Mouse (Mus musculus): ENCODE measurements around the gene Cblb. TPM values are rescaled to one million over a fixed set of nuclear protein-coding genes. Genes with fewer than 3 reads are reported as not detected.
A peak's percentile ranks its signal among the peaks of the same experiment; 100 is the strongest.

Cblb gene
- polyA plus RNA-seq, 1 experiment from 2014 or later, result 8.7 TPM

DNA sequence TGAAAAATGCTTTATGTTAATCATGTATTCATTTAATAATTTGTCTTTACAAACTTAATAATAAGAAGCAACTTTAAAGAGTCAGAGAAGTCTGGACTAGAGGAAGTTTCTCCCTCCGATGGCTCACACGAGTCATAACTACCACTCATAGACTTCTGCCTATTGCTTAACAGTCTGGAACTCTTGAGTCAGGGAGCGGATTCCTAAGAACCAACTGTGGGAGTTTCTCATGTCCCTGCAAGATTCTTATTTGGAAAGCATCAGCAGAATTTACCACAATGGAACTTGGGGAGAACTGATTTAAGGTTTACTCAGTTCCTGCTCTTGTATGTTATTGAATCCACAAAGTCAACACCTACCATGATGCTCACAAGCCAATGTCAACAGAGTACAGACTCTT is 31.0 kb upstream of the Cblb start:
- Histone ChIP-seq H3K4me2 (replicated peaks; ENCODE audit: low read depth, low read length) (no peak overlapping the region), H3K27me3 (replicated peaks; ENCODE audit: insufficient read depth, low read length) (no peaks in the 10 kb centered on the region)

DNA sequence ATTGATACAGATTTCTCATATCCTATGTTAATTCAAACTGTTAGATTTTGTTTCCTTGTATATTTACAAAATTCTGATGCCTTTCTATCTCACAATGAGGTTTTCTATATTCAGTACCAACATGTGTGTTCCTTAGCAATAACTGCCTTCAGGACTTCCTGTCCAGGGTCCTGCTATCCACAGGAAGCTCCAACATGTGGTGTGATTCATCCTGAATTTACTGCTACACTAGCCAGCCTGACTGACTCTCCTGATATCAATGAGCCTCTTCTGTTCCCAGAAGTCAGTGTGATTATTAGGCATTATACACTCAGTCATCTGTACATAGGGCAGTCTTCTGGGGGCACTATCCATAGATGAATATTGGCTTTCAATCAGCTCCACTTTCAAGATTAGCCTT is 30.2 kb upstream of the Cblb start:
- no peak for DNase-seq (ENCODE audit: low spot score)
- no peak overlapping the region for H3K4me2 ChIP-seq (replicated peaks; ENCODE audit: low read depth, low read length)
- H3K9me3 ChIP-seq (ENCODE audit: low read length), result no peaks in the 10 kb centered on the region
- no peak overlapping the region for H3K9ac ChIP-seq (replicated peaks; ENCODE audit: low read depth)
- H3K4me3 ChIP-seq (ENCODE audit: low read depth, low read length), result no peak overlapping the region
- no peaks in the 10 kb centered on the region for H3K36me3 ChIP-seq (ENCODE audit: insufficient read depth, low read length)
- no peak overlapping the region for H3K27ac ChIP-seq (ENCODE audit: low read length)
- TF ChIP-seq CTCF (IDR thresholded peaks at IDR 0.05) (no peak), EP300 (IDR thresholded peaks at IDR 0.05) (no peak)
- no peaks in the 10 kb centered on the region for H3K27me3 ChIP-seq (replicated peaks; ENCODE audit: insufficient read depth, low read length)
- no peak for ATAC-seq
- H3K4me1 ChIP-seq (ENCODE audit: insufficient read depth, low read depth, low read length), result no peaks in the 10 kb centered on the region

More for the DNA sequence above, 31.0 kb upstream of the Cblb start:
- WGBS, result 65% methylated on average over 3 of the region's 3 CpGs
- peak; percentile 41 for DNase-seq (ENCODE audit: low spot score)
- H3K9ac ChIP-seq (replicated peaks; ENCODE audit: low read depth), result no peak overlapping the region
- H3K9me3 ChIP-seq (ENCODE audit: low read length), result no peaks in the 10 kb centered on the region
- ATAC-seq, result no peak
- H3K27ac ChIP-seq (ENCODE audit: low read length), result no peak overlapping the region
- no peaks in the 10 kb centered on the region for H3K4me1 ChIP-seq (ENCODE audit: insufficient read depth, low read depth, low read length)
- TF ChIP-seq EP300 (IDR thresholded peaks at IDR 0.05) (no peak), CTCF (IDR thresholded peaks at IDR 0.05) (no peak)
- no peak overlapping the region for H3K4me3 ChIP-seq (ENCODE audit: low read depth, low read length)
- H3K36me3 ChIP-seq (ENCODE audit: insufficient read depth, low read length), result no peaks in the 10 kb centered on the region

DNA sequence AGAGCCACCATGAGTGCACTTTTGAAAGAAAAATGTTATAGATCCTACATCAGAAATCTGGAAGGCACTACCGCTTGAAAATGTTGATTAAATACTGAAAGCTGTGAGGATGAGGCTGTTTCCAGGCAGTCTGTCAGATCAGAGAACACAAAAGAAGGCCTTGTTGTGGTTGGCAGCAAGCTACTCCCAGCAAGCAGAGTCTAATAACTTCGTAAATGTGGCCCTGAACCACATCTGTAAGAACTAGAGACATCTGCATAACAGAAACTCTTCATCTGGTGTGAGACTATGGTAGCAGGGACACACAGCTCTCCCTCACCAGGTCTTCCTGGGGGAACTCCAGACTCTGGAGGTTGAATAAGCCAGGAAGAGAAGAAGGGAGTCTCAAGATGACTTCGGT is 24.0 kb upstream of the Cblb start:
- Histone ChIP-seq H3K9ac (replicated peaks; ENCODE audit: low read depth) (no peak overlapping the region), H3K4me1 (ENCODE audit: insufficient read depth, low read depth, low read length) (no peaks in the 10 kb centered on the region), H3K9me3 (ENCODE audit: low read length) (no peaks in the 10 kb centered on the region), H3K27ac (ENCODE audit: low read length) (no peak overlapping the region), H3K27me3 (replicated peaks; ENCODE audit: insufficient read depth, low read length) (no peaks in the 10 kb centered on the region), H3K4me3 (ENCODE audit: low read depth, low read length) (no peak overlapping the region), H3K36me3 (ENCODE audit: insufficient read depth, low read length) (no peaks in the 10 kb centered on the region), H3K4me2 (replicated peaks; ENCODE audit: low read depth, low read length) (no peak overlapping the region)
- DNase-seq (ENCODE audit: low spot score) (no peak), ATAC-seq (no peak)
- 89% methylated on average over 3 of the region's 3 CpGs for WGBS
- TF ChIP-seq CTCF (IDR thresholded peaks at IDR 0.05), result no peak
- no peak for TF ChIP-seq EP300 (IDR thresholded peaks at IDR 0.05)

DNA sequence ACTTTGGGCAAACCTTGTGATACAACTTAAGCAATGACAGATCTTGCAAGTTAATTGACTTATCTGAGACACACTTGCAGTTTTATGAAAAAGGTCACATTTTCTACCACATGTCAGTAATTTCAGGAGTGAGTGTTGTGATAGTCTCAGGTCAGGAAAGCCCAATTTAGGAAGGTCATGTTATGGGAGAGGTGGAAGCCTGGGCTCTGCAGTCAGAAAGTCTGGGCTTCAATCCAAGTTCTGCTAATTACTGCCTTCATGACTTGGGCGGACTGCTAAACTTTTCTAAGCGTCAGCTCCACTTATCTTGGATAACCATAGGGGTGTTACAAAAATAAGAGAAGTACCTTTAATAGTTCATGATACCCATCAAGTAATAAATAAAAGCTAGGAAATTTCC is 22.6 kb upstream of the Cblb start:
- H3K4me1 ChIP-seq (ENCODE audit: insufficient read depth, low read depth, low read length), result no peaks in the 10 kb centered on the region
- no peaks in the 10 kb centered on the region for H3K36me3 ChIP-seq (ENCODE audit: insufficient read depth, low read length)
- no peak overlapping the region for H3K9ac ChIP-seq (replicated peaks; ENCODE audit: low read depth)
- H3K27ac ChIP-seq (ENCODE audit: low read length), result no peak overlapping the region
- no peak overlapping the region for H3K4me3 ChIP-seq (ENCODE audit: low read depth, low read length)
- no peak for DNase-seq (ENCODE audit: low spot score)
- no peaks in the 10 kb centered on the region for H3K27me3 ChIP-seq (replicated peaks; ENCODE audit: insufficient read depth, low read length)
- no peak overlapping the region for H3K4me2 ChIP-seq (replicated peaks; ENCODE audit: low read depth, low read length)
- ATAC-seq, result no peak
- no peak for TF ChIP-seq CTCF (IDR thresholded peaks at IDR 0.05)
- TF ChIP-seq EP300 (IDR thresholded peaks at IDR 0.05), result no peak
- WGBS, result 23% methylated on average over 2 of the region's 2 CpGs
- H3K9me3 ChIP-seq (ENCODE audit: low read length), result no peaks in the 10 kb centered on the region

GRCm38 (mm10) chr16:52009421-52009820 is 21.6 kb upstream of the Cblb start:
- H3K4me1 ChIP-seq (ENCODE audit: insufficient read depth, low read depth, low read length), result no peaks in the 10 kb centered on the region
- DNase-seq (ENCODE audit: low spot score), result no peak
- no peak overlapping the region for H3K27ac ChIP-seq (ENCODE audit: low read length)
- H3K36me3 ChIP-seq (ENCODE audit: insufficient read depth, low read length), result no peaks in the 10 kb centered on the region
- TF ChIP-seq EP300 (IDR thresholded peaks at IDR 0.05) (no peak), CTCF (IDR thresholded peaks at IDR 0.05) (no peak)
- WGBS, result 85% methylated on average over 6 of the region's 6 CpGs
- H3K27me3 ChIP-seq (replicated peaks; ENCODE audit: insufficient read depth, low read length), result no peaks in the 10 kb centered on the region
- no peaks in the 10 kb centered on the region for H3K9me3 ChIP-seq (ENCODE audit: low read length)
- no peak overlapping the region for H3K4me3 ChIP-seq (ENCODE audit: low read depth, low read length)
- H3K9ac ChIP-seq (replicated peaks; ENCODE audit: low read depth), result no peak overlapping the region
- no peak overlapping the region for H3K4me2 ChIP-seq (replicated peaks; ENCODE audit: low read depth, low read length)
- no peak for ATAC-seq

DNA sequence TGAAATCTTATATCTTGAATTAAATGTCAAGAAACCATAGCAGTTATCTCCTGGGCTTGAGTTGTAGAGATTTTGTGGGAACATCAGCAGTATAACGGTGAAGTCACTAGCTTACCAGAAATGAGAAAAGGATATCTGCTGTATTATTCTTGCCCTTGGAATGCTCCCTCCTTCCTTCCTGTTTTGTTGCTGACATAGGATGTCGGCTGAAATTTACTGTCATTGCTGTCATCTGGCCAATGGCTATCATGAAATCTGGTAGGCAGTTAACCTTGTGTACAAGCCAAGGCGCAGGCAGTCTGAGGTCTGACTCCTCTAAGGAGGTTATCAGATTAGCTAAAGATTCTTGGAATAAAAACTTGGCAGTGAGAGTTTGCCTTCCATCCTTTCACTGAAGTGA is 18.0 kb upstream of the Cblb start:
- peak; percentile 16 for DNase-seq (ENCODE audit: low spot score)
- Histone ChIP-seq H3K27ac (ENCODE audit: low read length) (no peak overlapping the region), H3K27me3 (replicated peaks; ENCODE audit: insufficient read depth, low read length) (no peaks in the 10 kb centered on the region), H3K9me3 (ENCODE audit: low read length) (no peaks in the 10 kb centered on the region), H3K4me3 (ENCODE audit: low read depth, low read length) (no peak overlapping the region), H3K4me2 (replicated peaks; ENCODE audit: low read depth, low read length) (no peak overlapping the region), H3K9ac (replicated peaks; ENCODE audit: low read depth) (no peak overlapping the region), H3K36me3 (ENCODE audit: insufficient read depth, low read length) (no peaks in the 10 kb centered on the region), H3K4me1 (ENCODE audit: insufficient read depth, low read depth, low read length) (no peaks in the 10 kb centered on the region)
- WGBS, result 33% methylated on average over 3 of the region's 3 CpGs
- peak; percentile 38 for ATAC-seq
- TF ChIP-seq EP300 (IDR thresholded peaks at IDR 0.05) (peak; percentile 45), CTCF (IDR thresholded peaks at IDR 0.05) (no peak)

- 85% methylated on average over 2 of the region's 2 CpGs for WGBS
- no peak for TF ChIP-seq CTCF (IDR thresholded peaks at IDR 0.05)
- TF ChIP-seq EP300 (IDR thresholded peaks at IDR 0.05), result no peak
- Histone ChIP-seq H3K4me2 (replicated peaks; ENCODE audit: low read depth, low read length) (no peak overlapping the region), H3K9me3 (ENCODE audit: low read length) (no peaks in the 10 kb centered on the region), H3K9ac (replicated peaks; ENCODE audit: low read depth) (no peak overlapping the region), H3K27me3 (replicated peaks; ENCODE audit: insufficient read depth, low read length) (no peaks in the 10 kb centered on the region), H3K4me1 (ENCODE audit: insufficient read depth, low read depth, low read length) (no peaks in the 10 kb centered on the region), H3K36me3 (ENCODE audit: insufficient read depth, low read length) (no peaks in the 10 kb centered on the region), H3K4me3 (ENCODE audit: low read depth, low read length) (no peak overlapping the region), H3K27ac (ENCODE audit: low read length) (no peak overlapping the region)
- no peak for DNase-seq (ENCODE audit: low spot score)
- ATAC-seq, result no peak
Measured at GRCm38 (mm10) chr16:52013812-52014211, 17.2 kb upstream of the Cblb start.
